Mouse (Mus musculus) erythroblast, embryonic 14.5 days (primary cell): ENCODE data around the gene 1700021F05Rik. TPM values are rescaled to one million over a fixed set of nuclear protein-coding genes. Genes with fewer than 3 reads are reported as not detected.

Source experiments
- H3K27me3 ChIP-seq: 2 replicates; pipeline ENCODE4 v1.6.1; 2012; ENCODE audit warnings: inconsistent platforms; ENCODE audit not compliant: control insufficient read depth
- H3K36me3 ChIP-seq: 2 replicates; pipeline ENCODE4 v1.6.1; 2012; ENCODE audit warnings: mild to moderate bottlenecking, inconsistent platforms; ENCODE audit not compliant: control insufficient read depth
- H3K4me1 ChIP-seq: 2 replicates; pipeline ENCODE4 v1.6.1; 2012; ENCODE audit warnings: inconsistent platforms; ENCODE audit not compliant: control insufficient read depth
- H3K4me3 ChIP-seq: replicated peaks from 2 replicates; pipeline ENCODE3; 2012; ENCODE audit warnings: moderate library complexity, mild to moderate bottlenecking, inconsistent platforms
- H3K9me3 ChIP-seq: 2 replicates; pipeline ENCODE4 v1.6.1; 2012; ENCODE audit warnings: low read length, inconsistent platforms, mixed read lengths; ENCODE audit not compliant: control insufficient read depth
- GATA1 ChIP-seq: IDR thresholded peaks from 2 replicates; pipeline ENCODE4 v1.6.1; 2012; ENCODE audit warnings: low read length, inconsistent platforms, mixed read lengths
- TAL1 ChIP-seq: IDR thresholded peaks from 3 replicates; pipeline ENCODE4 v1.6.1; 2012; ENCODE audit warnings: low read length, inconsistent platforms, mixed read lengths
- polyA plus RNA-seq: library from polyadenylated mRNA; stranded (reverse); fragments of >175 nt; gene quantifications from 2 replicates; pipeline ENCODE4 v1.2.3, GENCODE M21; 2012

1700021F05Rik gene
- polyA plus RNA-seq, 1 experiment = 2.0 TPM

- Histone ChIP-seq H3K4me3 (no peak overlapping the region), H3K27me3 (no peaks in the 10 kb centered on the region), H3K4me1 (no peaks in the 10 kb centered on the region), H3K36me3 (no peaks in the 10 kb centered on the region; the same call in 1 of the 2 replicates), H3K9me3 (no peaks in the 10 kb centered on the region)
- TF ChIP-seq TAL1 = no peak
- no peak for TF ChIP-seq GATA1
These were observed 22.4 kb downstream of the 1700021F05Rik start for GRCm38 (mm10) chr10:43518368-43518767.

- no peaks in the 10 kb centered on the region for H3K4me1 ChIP-seq
These were observed 23.0 kb downstream of the 1700021F05Rik start for GRCm38 (mm10) chr10:43517836-43518235.

GRCm38 (mm10) chr10:43516992-43517660 lies 23.7 kb downstream of the 1700021F05Rik start:
- Histone ChIP-seq H3K27me3 (no peaks in the 10 kb centered on the region), H3K4me3 (no peak overlapping the region), H3K36me3 (peaks cover 5% of the 10 kb centered on the region), H3K9me3 (no peaks in the 10 kb centered on the region), H3K4me1 (no peaks in the 10 kb centered on the region)
- TF ChIP-seq TAL1 = no peak
- TF ChIP-seq GATA1 = no peak

More at GRCm38 (mm10) chr10:43517836-43518235, 23.0 kb downstream of the 1700021F05Rik start:
- no peak overlapping the region for H3K4me3 ChIP-seq
- TF ChIP-seq TAL1 (no peak), GATA1 (no peak)
- no peaks in the 10 kb centered on the region for H3K27me3 ChIP-seq
- no peaks in the 10 kb centered on the region for H3K9me3 ChIP-seq
- H3K36me3 ChIP-seq = peaks cover 3% of the 10 kb centered on the region

- Histone ChIP-seq H3K36me3 (peaks cover 32% of the 10 kb centered on the region), H3K4me1 (no peaks in the 10 kb centered on the region), H3K27me3 (no peaks in the 10 kb centered on the region), H3K4me3 (no peak overlapping the region), H3K9me3 (no peaks in the 10 kb centered on the region; the same call in 1 of the 2 replicates)
- no peak for TF ChIP-seq TAL1
- no peak for TF ChIP-seq GATA1
These were observed 27.8 kb downstream of the 1700021F05Rik start for GRCm38 (mm10) chr10:43512976-43513375.

- Histone ChIP-seq H3K27me3 (no peaks in the 10 kb centered on the region), H3K9me3 (no peaks in the 10 kb centered on the region; the same call in 1 of the 2 replicates), H3K4me3 (no peak overlapping the region), H3K4me1 (no peaks in the 10 kb centered on the region), H3K36me3 (peaks cover 35% of the 10 kb centered on the region)
- TF ChIP-seq GATA1 (no peak), TAL1 (no peak)
These were observed 31.6 kb downstream of the 1700021F05Rik start for GRCm38 (mm10) chr10:43509228-43509627.

- H3K4me3 ChIP-seq = no peak overlapping the region
- H3K4me1 ChIP-seq = no peaks in the 10 kb centered on the region
- no peaks in the 10 kb centered on the region for H3K27me3 ChIP-seq
- no peaks in the 10 kb centered on the region; the same call in 1 of the 2 replicates for H3K9me3 ChIP-seq
- H3K36me3 ChIP-seq = peaks cover 30% of the 10 kb centered on the region
- no peak for TF ChIP-seq GATA1
- TF ChIP-seq TAL1 = no peak
These were observed 33.7 kb downstream of the 1700021F05Rik start for GRCm38 (mm10) chr10:43507051-43507450.

GRCm38 (mm10) chr10:43504291-43504690 lies 36.5 kb downstream of the 1700021F05Rik start:
- no peak overlapping the region for H3K4me3 ChIP-seq
- H3K9me3 ChIP-seq = no peaks in the 10 kb centered on the region
- TF ChIP-seq GATA1 (no peak), TAL1 (no peak)
- no peaks in the 10 kb centered on the region for H3K27me3 ChIP-seq
- H3K36me3 ChIP-seq = peaks cover 11% of the 10 kb centered on the region
- no peaks in the 10 kb centered on the region for H3K4me1 ChIP-seq

GRCm38 (mm10) chr10:43502599-43502998 lies 38.2 kb downstream of the 1700021F05Rik start:
- no peak for TF ChIP-seq TAL1
- TF ChIP-seq GATA1 = no peak
- peaks cover 21% of the 10 kb centered on the region for H3K36me3 ChIP-seq
- H3K4me3 ChIP-seq = no peak overlapping the region
- H3K9me3 ChIP-seq = no peaks in the 10 kb centered on the region
- no peaks in the 10 kb centered on the region for H3K4me1 ChIP-seq
- H3K27me3 ChIP-seq = no peaks in the 10 kb centered on the region

- H3K9me3 ChIP-seq = no peaks in the 10 kb centered on the region
- peaks cover 3% of the 10 kb centered on the region; the same call in 1 of the 2 replicates for H3K4me1 ChIP-seq
- no peak overlapping the region for H3K4me3 ChIP-seq
- TF ChIP-seq TAL1 (no peak), GATA1 (no peak)
- H3K27me3 ChIP-seq = no peaks in the 10 kb centered on the region
- H3K36me3 ChIP-seq = peaks cover 12% of the 10 kb centered on the region
These were observed 49.9 kb downstream of the 1700021F05Rik start for GRCm38 (mm10) chr10:43490846-43491245.
